Mouse (Mus musculus) heart, embryonic 15.5 days (tissue): ENCODE measurements around the gene Dlg2. TPM values are rescaled to one million over a fixed set of nuclear protein-coding genes. Genes with fewer than 3 reads are reported as not detected.

Experiments used
- ATAC-seq: fragments of 200-750 bp; cut with Nextera tagmentation; replicated peaks from 2 replicates; pipeline ENCODE4 v1.8.0; 2017; ENCODE audit warnings: low read depth, moderate TSS enrichment; ENCODE audit not compliant: insufficient number of reproducible peaks, insufficient read depth, low FRiP score
- H3K27ac ChIP-seq: fragments of 300-500 bp; sonication (generic); 2 replicates; pipeline ENCODE4 v1.5.1; 2015; ENCODE audit warnings: mild to moderate bottlenecking, inconsistent platforms
- H3K27me3 ChIP-seq: fragments of 300-500 bp; sonication (generic); 2 replicates; pipeline ENCODE4 v1.6.1; 2015; ENCODE audit warnings: inconsistent platforms
- H3K36me3 ChIP-seq: fragments of 300-500 bp; sonication (generic); 2 replicates; pipeline ENCODE4 v1.6.1; 2015; ENCODE audit warnings: mild to moderate bottlenecking, inconsistent platforms
- H3K4me1 ChIP-seq: fragments of 300-500 bp; sonication (generic); replicated peaks from 2 replicates; pipeline ENCODE4 v1.6.1; 2015; ENCODE audit warnings: inconsistent platforms
- H3K4me2 ChIP-seq: fragments of 300-500 bp; sonication (generic); 2 replicates; pipeline ENCODE4 v1.6.1; 2015; ENCODE audit warnings: inconsistent platforms, mild to moderate bottlenecking, moderate library complexity
- H3K4me3 ChIP-seq: fragments of 300-500 bp; sonication (generic); 2 replicates; pipeline ENCODE4 v1.5.1; 2015; ENCODE audit warnings: mild to moderate bottlenecking, inconsistent platforms
- H3K9ac ChIP-seq: fragments of 300-500 bp; sonication (generic); 2 replicates; pipeline ENCODE4 v1.6.1; 2015; ENCODE audit warnings: mild to moderate bottlenecking, inconsistent platforms
- H3K9me3 ChIP-seq: fragments of 300-500 bp; sonication (generic); replicated peaks from 2 replicates; pipeline ENCODE4 v1.6.1; 2016; ENCODE audit warnings: inconsistent platforms
- WGBS: fragments of 180-500 bp; shearing (Covaris S2); methylation state at CpG from one replicate; pipeline ENCODE4 v1.1.7; 2015; ENCODE audit warnings: mixed read lengths; 5-methylcytosine and 5-hydroxymethylcytosine counted together
- polyA plus RNA-seq: library from polyadenylated mRNA; unstranded; fragments of >200 nt; fragmentation: Nextera tagmentation; extraction: Ambion mirVana; gene quantifications from 2 replicates; pipeline ENCODE4 v1.2.1, GENCODE M21; 2015

Gene Dlg2
- polyA plus RNA-seq, 1 experiment from 2014 or later = 6.3 TPM

- no peaks in the 10 kb centered on the region for H3K4me1 ChIP-seq
- 69% methylated on average over 7 of the region's 7 CpGs for WGBS
- H3K4me2 ChIP-seq = no peak overlapping the region
- H3K4me3 ChIP-seq = no peak overlapping the region
- H3K36me3 ChIP-seq = no peaks in the 10 kb centered on the region
- H3K27me3 ChIP-seq = no peaks in the 10 kb centered on the region
- no peaks in the 10 kb centered on the region for H3K9me3 ChIP-seq
- ATAC-seq = no peak
- H3K27ac ChIP-seq = no peak overlapping the region
- H3K9ac ChIP-seq = no peak overlapping the region
These were observed 219.9 kb downstream of the Dlg2 start for GRCm38 (mm10) chr7:90696181-90696950.

GRCm38 (mm10) chr7:90703163-90703852 lies 226.8 kb downstream of the Dlg2 start:
- WGBS = 67% methylated on average over 7 of the region's 7 CpGs
- no peak overlapping the region for H3K9ac ChIP-seq
- no peak for ATAC-seq

GRCm38 (mm10) chr7:90703951-90704350 lies 227.5 kb downstream of the Dlg2 start:
- ATAC-seq = no peak
- no peak overlapping the region for H3K27ac ChIP-seq
- no peaks in the 10 kb centered on the region for H3K36me3 ChIP-seq
- no peaks in the 10 kb centered on the region for H3K4me1 ChIP-seq
- WGBS = 53% methylated on average over 1 of the region's 1 CpGs
- H3K9ac ChIP-seq = no peak overlapping the region
- no peak overlapping the region for H3K4me3 ChIP-seq
- no peaks in the 10 kb centered on the region for H3K9me3 ChIP-seq
- no peak overlapping the region for H3K4me2 ChIP-seq
- no peaks in the 10 kb centered on the region for H3K27me3 ChIP-seq

More at GRCm38 (mm10) chr7:90703163-90703852, 226.8 kb downstream of the Dlg2 start:
- Histone ChIP-seq H3K4me3 (no peak overlapping the region), H3K27me3 (no peaks in the 10 kb centered on the region), H3K4me1 (no peaks in the 10 kb centered on the region), H3K4me2 (no peak overlapping the region), H3K27ac (no peak overlapping the region), H3K9me3 (no peaks in the 10 kb centered on the region), H3K36me3 (no peaks in the 10 kb centered on the region)

GRCm38 (mm10) chr7:90734086-90734485 lies 257.6 kb downstream of the Dlg2 start:
- H3K9ac ChIP-seq = no peak overlapping the region
- no peaks in the 10 kb centered on the region for H3K4me1 ChIP-seq
- no peak overlapping the region for H3K4me2 ChIP-seq
- no peak overlapping the region for H3K4me3 ChIP-seq
- no peak overlapping the region for H3K27ac ChIP-seq
- no peak for ATAC-seq
- 49% methylated on average over 3 of the region's 3 CpGs for whole genome bisulfite sequencing
- no peaks in the 10 kb centered on the region for H3K9me3 ChIP-seq
- no peaks in the 10 kb centered on the region for H3K27me3 ChIP-seq
- no peaks in the 10 kb centered on the region for H3K36me3 ChIP-seq

GRCm38 (mm10) chr7:90736369-90736768 lies 259.9 kb downstream of the Dlg2 start:
- ATAC-seq = no peak
- Histone ChIP-seq H3K27ac (no peak overlapping the region), H3K9me3 (no peaks in the 10 kb centered on the region), H3K4me1 (no peaks in the 10 kb centered on the region), H3K9ac (no peak overlapping the region), H3K36me3 (no peaks in the 10 kb centered on the region), H3K4me2 (no peak overlapping the region), H3K4me3 (no peak overlapping the region), H3K27me3 (no peaks in the 10 kb centered on the region)
- WGBS = 56% methylated on average over 1 of the region's 1 CpGs

GRCm38 (mm10) chr7:90748636-90749035 lies 272.2 kb downstream of the Dlg2 start:
- Histone ChIP-seq H3K9ac (no peak overlapping the region), H3K9me3 (no peaks in the 10 kb centered on the region)
- 82% methylated on average over 1 of the region's 1 CpGs for WGBS

GRCm38 (mm10) chr7:90787945-90788344 lies 311.5 kb downstream of the Dlg2 start:
- no peaks in the 10 kb centered on the region for H3K4me1 ChIP-seq
- H3K27me3 ChIP-seq = no peaks in the 10 kb centered on the region
- H3K4me3 ChIP-seq = no peak overlapping the region
- H3K27ac ChIP-seq = no peak overlapping the region
- no peaks in the 10 kb centered on the region for H3K9me3 ChIP-seq
- 95% methylated on average over 1 of the region's 1 CpGs for WGBS
- ATAC-seq = no peak; the same call in 1 of the 2 replicates
- H3K9ac ChIP-seq = no peak overlapping the region
- H3K36me3 ChIP-seq = no peaks in the 10 kb centered on the region
- no peak overlapping the region for H3K4me2 ChIP-seq

More at GRCm38 (mm10) chr7:90748636-90749035, 272.2 kb downstream of the Dlg2 start:
- Histone ChIP-seq H3K27me3 (no peaks in the 10 kb centered on the region), H3K4me3 (no peak overlapping the region), H3K4me1 (no peaks in the 10 kb centered on the region), H3K27ac (no peak overlapping the region), H3K36me3 (no peaks in the 10 kb centered on the region), H3K4me2 (no peak overlapping the region)
- no peak for ATAC-seq

- no peak for ATAC-seq
- Histone ChIP-seq H3K9ac (no peak overlapping the region), H3K27me3 (no peaks in the 10 kb centered on the region), H3K4me1 (no peaks in the 10 kb centered on the region), H3K4me3 (no peak overlapping the region), H3K9me3 (no peaks in the 10 kb centered on the region), H3K27ac (no peak overlapping the region), H3K36me3 (no peaks in the 10 kb centered on the region), H3K4me2 (no peak overlapping the region)
- WGBS = 13% methylated on average over 1 of the region's 1 CpGs
These were observed 315.1 kb downstream of the Dlg2 start for GRCm38 (mm10) chr7:90791522-90791921.

- H3K9me3 ChIP-seq = no peaks in the 10 kb centered on the region
- H3K27me3 ChIP-seq = no peaks in the 10 kb centered on the region
- no peak overlapping the region for H3K4me3 ChIP-seq
- no peak overlapping the region for H3K27ac ChIP-seq
- no peak overlapping the region for H3K4me2 ChIP-seq
- H3K4me1 ChIP-seq = no peaks in the 10 kb centered on the region
- WGBS = 64% methylated on average over 3 of the region's 3 CpGs
- H3K9ac ChIP-seq = no peak overlapping the region
- ATAC-seq = no peak
- no peaks in the 10 kb centered on the region for H3K36me3 ChIP-seq
These were observed 349.2 kb downstream of the Dlg2 start for GRCm38 (mm10) chr7:90825640-90826039.

GRCm38 (mm10) chr7:90841276-90841675 lies 364.8 kb downstream of the Dlg2 start:
- Histone ChIP-seq H3K4me2 (no peak overlapping the region), H3K4me3 (no peak overlapping the region), H3K4me1 (no peaks in the 10 kb centered on the region), H3K27me3 (no peaks in the 10 kb centered on the region), H3K9me3 (no peaks in the 10 kb centered on the region), H3K36me3 (no peaks in the 10 kb centered on the region), H3K27ac (no peak overlapping the region), H3K9ac (no peak overlapping the region)
- no peak for ATAC-seq
- WGBS = 56% methylated on average over 4 of the region's 4 CpGs

- no peak for ATAC-seq
- Histone ChIP-seq H3K9ac (no peak overlapping the region), H3K9me3 (no peaks in the 10 kb centered on the region), H3K27ac (no peak overlapping the region), H3K36me3 (no peaks in the 10 kb centered on the region), H3K27me3 (no peaks in the 10 kb centered on the region), H3K4me3 (no peak overlapping the region), H3K4me2 (no peak overlapping the region), H3K4me1 (no peaks in the 10 kb centered on the region)
- 56% methylated on average over 5 of the region's 5 CpGs for WGBS
These were observed 367.1 kb downstream of the Dlg2 start for GRCm38 (mm10) chr7:90843345-90844293.
